8 mouse cellular contexts compared by ENCODE assay signal in genomic region chr1:90775477-90776241, GRCm38 (mm10).
DNase-seq lines count a peak whose midpoint lies in the region; ATAC-seq and TF ChIP-seq lines count a peak whose summit lies in the region.
"Had no signal": no experiment of that assay in that cellular context is flagged by ENCODE, and none has a peak within 500 bp of the region (broad histone marks: within the 10 kb centered on the region; RNA-seq: fewer than 3 reads in every experiment).

No protein-coding gene starts in this region.

- H3K4me1 ChIP-seq in hindbrain, embryonic 12.5 days, result peaks cover 12% of the 10 kb centered on the region; the same call in 1 of the 2 replicates
- 0 out of 2 replicates have a peak, but pooled peaks cover 3% of the 10 kb centered on the region for H3K4me1 ChIP-seq in stomach, postnatal 0 days (replicated peaks; ENCODE audit: control insufficient read depth, insufficient read depth)

- ATAC-seq in hindbrain, embryonic 12.5 days (ENCODE audit: low FRiP score), result peak; percentile 91
- peak; percentile 87 for ATAC-seq in stomach, postnatal 0 days (ENCODE audit: low FRiP score, low TSS enrichment)

- DNase-seq in Muller cell, postnatal 12 days (ENCODE audit: inconsistent ontology term), result peak; percentile 35
- peak; percentile 15 for DNase-seq in adrenal gland, adult 8-10 months
- DNase-seq in gastrocnemius, adult 2 months, result peak; percentile 90
- DNase-seq in lung, postnatal 36 days, result peak; percentile 36
- no peak for DNase-seq in stomach, postnatal 0 days (ENCODE audit: low spot score)
- no peak for DNase-seq in B cell, adult 2 months

- no peak overlapping the region for H3K4me2 ChIP-seq in hindbrain, embryonic 12.5 days (replicated peaks)
- H3K4me2 ChIP-seq in stomach, postnatal 0 days (replicated peaks; ENCODE audit: low read depth), result no peak overlapping the region

- no peak for TF ChIP-seq EP300 in stomach, postnatal 0 days (optimal IDR thresholded peaks at IDR 0.05)

- no peak overlapping the region for H3K9ac ChIP-seq in hindbrain, embryonic 12.5 days
- H3K9ac ChIP-seq in stomach, postnatal 0 days (ENCODE audit: low read length), result no peak overlapping the region

- H3K27ac ChIP-seq in gastrocnemius, adult 2 months, result peak overlapping the region; percentile 83
- H3K27ac ChIP-seq in hindbrain, embryonic 12.5 days, result peak overlapping the region; percentile 66
- H3K27ac ChIP-seq in stomach, postnatal 0 days (replicated peaks), result peak overlapping the region; percentile 58; the same call in 1 of the 2 replicates
- H3K27ac ChIP-seq: macrophage had no signal

- H3K27me3 ChIP-seq in hindbrain, embryonic 12.5 days, result no peaks in the 10 kb centered on the region
- H3K27me3 ChIP-seq in stomach, postnatal 0 days (ENCODE audit: control insufficient read depth, insufficient read depth, low read length), result no peaks in the 10 kb centered on the region

- no peaks in the 10 kb centered on the region for H3K9me3 ChIP-seq in hindbrain, embryonic 12.5 days (replicated peaks)
- H3K9me3 ChIP-seq in stomach, postnatal 0 days (ENCODE audit: control insufficient read depth, low read length), result no peaks in the 10 kb centered on the region

- TF ChIP-seq CTCF in gastrocnemius, adult 2 months (IDR thresholded peaks at IDR 0.05), result no peak
- TF ChIP-seq CTCF in stomach, postnatal 0 days (IDR thresholded peaks at IDR 0.05; ENCODE audit: low read depth), result no peak

- H3K4me3 ChIP-seq in gastrocnemius, adult 2 months, result peak overlapping the region; percentile 55
- H3K4me3 ChIP-seq in hindbrain, embryonic 12.5 days, result no peak overlapping the region
- H3K4me3 ChIP-seq in stomach, postnatal 0 days (ENCODE audit: low read depth, low read length), result no peak overlapping the region

- intact Hi-C loops in gastrocnemius, adult 2 months (cut with DNase I), result loop anchor here (5.0 kb wide), 1 partner anchor 38 kb away; no protein-coding TSS in a partner anchor

- 15% methylated on average over 10 of the region's 10 CpGs for WGBS in hindbrain, embryonic 12.5 days
- 17% methylated on average over 10 of the region's 10 CpGs for WGBS in stomach, postnatal 0 days

- no peaks in the 10 kb centered on the region for H3K36me3 ChIP-seq in hindbrain, embryonic 12.5 days
- H3K36me3 ChIP-seq in stomach, postnatal 0 days (ENCODE audit: control insufficient read depth, insufficient read depth, low read length), result peaks cover 3% of the 10 kb centered on the region; the same call in 1 of the 2 replicates

Comparison
In these comparisons a context has a peak if more than half of its experiments do, and no peak if none do; other contexts are left out.
1. DNase-seq: peak in Muller cell, postnatal 12 days (single experiment), adrenal gland, adult 8-10 months (single experiment), gastrocnemius, adult 2 months (single experiment) and lung, postnatal 36 days (single experiment); none in stomach, postnatal 0 days (single experiment) and B cell, adult 2 months (0 of 2).
2. Peak in every context shown above with its lines, with median percentiles within 50 percentile points of each other: H3K27ac ChIP-seq.